Mouse (Mus musculus): ENCODE results near the gene Sv2c. TPM values are rescaled to one million over a fixed set of nuclear protein-coding genes. Genes with fewer than 3 reads are reported as not detected.
"Not testable (repeated sequence)": the region's sequence is repeated elsewhere in the genome, so short reads cannot be mapped to it uniquely, and the experiment has no call there.

Gene Sv2c
- polyA plus RNA-seq, 1 experiment from 2014 or later: 0.27 TPM

DNA sequence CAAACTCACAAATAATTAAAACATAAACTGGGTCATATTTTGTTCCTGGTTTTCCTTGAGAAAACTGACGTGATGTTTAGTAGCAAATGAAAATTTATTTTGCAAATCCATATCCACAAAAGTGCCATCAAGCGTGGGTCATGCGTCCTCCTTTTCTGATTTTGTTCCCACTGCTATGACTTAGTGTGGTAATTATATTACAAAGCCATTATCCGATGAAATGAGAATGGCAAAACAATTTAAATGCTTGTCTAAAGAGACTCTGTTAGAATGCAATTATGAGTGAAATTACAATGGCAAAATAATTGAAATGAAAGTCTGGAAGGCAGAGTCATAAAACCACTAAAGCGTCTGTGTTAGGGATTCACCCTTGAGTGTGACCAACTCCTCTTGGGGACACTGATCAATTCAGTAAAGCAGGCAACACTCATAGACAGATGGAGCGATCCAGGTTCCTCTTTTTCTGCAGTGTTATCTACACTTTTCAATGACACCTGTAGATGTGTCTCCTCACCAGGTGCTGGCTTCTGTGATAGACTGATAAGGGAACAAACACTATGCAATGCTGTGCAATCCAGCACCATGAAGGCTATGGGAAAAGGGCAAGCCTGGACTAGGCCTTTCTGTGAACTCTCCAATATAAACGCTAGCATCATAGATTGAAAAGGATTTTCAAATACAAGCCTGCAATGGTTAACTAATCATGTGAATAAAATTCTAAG is 46.6 kb downstream of the Sv2c start:
- H3K27ac ChIP-seq (ENCODE audit: low read length): no peak overlapping the region
- no peak overlapping the region for H3K9ac ChIP-seq (replicated peaks; ENCODE audit: low read depth)
- TF ChIP-seq CTCF (IDR thresholded peaks at IDR 0.05): no peak
- TF ChIP-seq EP300 (IDR thresholded peaks at IDR 0.05): no peak
- no peaks in the 10 kb centered on the region for H3K27me3 ChIP-seq (replicated peaks; ENCODE audit: insufficient read depth, low read length)
- no peak overlapping the region for H3K4me2 ChIP-seq (replicated peaks; ENCODE audit: low read depth, low read length)
- H3K4me3 ChIP-seq (ENCODE audit: low read depth, low read length): no peak overlapping the region
- H3K36me3 ChIP-seq (ENCODE audit: insufficient read depth, low read length): no peaks in the 10 kb centered on the region
- no peak for DNase-seq (ENCODE audit: low spot score)
- no peaks in the 10 kb centered on the region for H3K9me3 ChIP-seq (ENCODE audit: low read length)
- no peaks in the 10 kb centered on the region for H3K4me1 ChIP-seq (ENCODE audit: insufficient read depth, low read depth, low read length)
- ATAC-seq: no peak
- 70% methylated on average over 7 of the region's 7 CpGs for WGBS

DNA sequence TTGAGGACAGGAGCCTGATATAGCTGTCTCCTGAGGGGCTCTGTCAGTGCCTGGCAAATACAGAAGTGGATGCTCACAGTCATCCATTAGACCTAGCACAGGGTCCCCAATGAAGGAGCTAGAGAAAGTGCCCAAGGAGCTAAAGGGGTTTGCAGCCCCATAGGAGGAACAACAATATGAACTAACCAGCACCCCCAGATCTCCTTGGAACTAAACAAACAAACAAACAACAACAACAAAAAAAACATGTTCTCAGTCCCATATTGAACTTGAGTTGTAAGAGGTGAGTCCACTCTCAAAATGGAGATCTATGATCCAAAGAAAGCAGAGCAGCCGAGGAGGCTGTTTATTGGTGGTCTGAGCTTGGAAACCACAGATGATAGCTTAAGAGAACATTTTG is 50.6 kb downstream of the Sv2c start, which contains the start of gene Gm17190:
Gene Gm17190, plus strand, starts transcription at position 301 of the 400 bp plus-strand sequence.
- not testable (repeated sequence) for H3K9ac ChIP-seq (replicated peaks; ENCODE audit: low read depth); H3K4me2 ChIP-seq (replicated peaks; ENCODE audit: low read depth, low read length); H3K4me1 ChIP-seq (ENCODE audit: insufficient read depth, low read depth, low read length); DNase-seq (ENCODE audit: low spot score); H3K36me3 ChIP-seq (ENCODE audit: insufficient read depth, low read length); H3K27me3 ChIP-seq (replicated peaks; ENCODE audit: insufficient read depth, low read length); H3K4me3 ChIP-seq (ENCODE audit: low read depth, low read length); H3K27ac ChIP-seq (ENCODE audit: low read length); H3K9me3 ChIP-seq (ENCODE audit: low read length); ATAC-seq
- WGBS: 84% methylated on average over 1 of the region's 1 CpGs

GRCm38 (mm10) chr13:96081276-96081675 is 51.1 kb downstream of the Sv2c start, which contains the start of gene Gm20075:
TSS of gene Gm20075 (minus strand) at chr13:96081376.
- not testable (repeated sequence) for ATAC-seq; H3K4me1 ChIP-seq (ENCODE audit: insufficient read depth, low read depth, low read length)
- WGBS: 79% methylated on average over 3 of the region's 3 CpGs

GRCm38 (mm10) chr13:96073555-96073954 is 58.8 kb downstream of the Sv2c start:
- Histone ChIP-seq H3K4me1 (ENCODE audit: insufficient read depth, low read depth, low read length) (no peaks in the 10 kb centered on the region), H3K4me3 (ENCODE audit: low read depth, low read length) (no peak overlapping the region), H3K36me3 (ENCODE audit: insufficient read depth, low read length) (no peaks in the 10 kb centered on the region), H3K9ac (replicated peaks; ENCODE audit: low read depth) (no peak overlapping the region), H3K4me2 (replicated peaks; ENCODE audit: low read depth, low read length) (no peak overlapping the region), H3K27me3 (replicated peaks; ENCODE audit: insufficient read depth, low read length) (no peaks in the 10 kb centered on the region), H3K9me3 (ENCODE audit: low read length) (no peaks in the 10 kb centered on the region), H3K27ac (ENCODE audit: low read length) (no peak overlapping the region)
- TF ChIP-seq CTCF (IDR thresholded peaks at IDR 0.05) (no peak), EP300 (IDR thresholded peaks at IDR 0.05) (no peak)
- DNase-seq (ENCODE audit: low spot score) (no peak), ATAC-seq (no peak)
- 38% methylated on average over 8 of the region's 8 CpGs for WGBS

More at GRCm38 (mm10) chr13:96081276-96081675, 51.1 kb downstream of the Sv2c start, which contains the start of gene Gm20075:
- not testable (repeated sequence) for H3K9me3 ChIP-seq (ENCODE audit: low read length); H3K27me3 ChIP-seq (replicated peaks; ENCODE audit: insufficient read depth, low read length); H3K4me2 ChIP-seq (replicated peaks; ENCODE audit: low read depth, low read length); H3K27ac ChIP-seq (ENCODE audit: low read length); H3K9ac ChIP-seq (replicated peaks; ENCODE audit: low read depth); H3K36me3 ChIP-seq (ENCODE audit: insufficient read depth, low read length); DNase-seq (ENCODE audit: low spot score); H3K4me3 ChIP-seq (ENCODE audit: low read depth, low read length)

DNA sequence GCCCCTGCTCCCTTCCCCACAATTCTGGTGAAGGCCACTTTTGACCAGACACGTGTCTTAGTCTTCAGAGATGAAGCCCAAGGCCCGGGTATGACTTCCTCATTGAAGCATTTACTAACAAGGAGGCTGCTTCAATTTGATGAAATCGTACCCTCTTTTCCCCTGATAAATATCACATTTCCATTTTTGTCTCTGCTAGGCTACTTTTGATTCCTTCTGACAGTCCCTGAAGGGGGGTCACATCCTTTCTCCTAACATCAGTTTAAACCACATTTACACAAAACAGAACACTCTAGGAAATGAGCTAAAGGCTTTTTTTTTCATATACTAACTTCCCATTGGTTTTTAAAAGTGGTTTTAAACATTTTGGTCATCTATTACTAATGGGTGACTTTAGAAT is 79.6 kb downstream of the Sv2c start:
- H3K9ac ChIP-seq (replicated peaks; ENCODE audit: low read depth): no peak overlapping the region
- no peak overlapping the region for H3K4me2 ChIP-seq (replicated peaks; ENCODE audit: low read depth, low read length)
- H3K4me3 ChIP-seq (ENCODE audit: low read depth, low read length): no peak overlapping the region
- no peaks in the 10 kb centered on the region for H3K36me3 ChIP-seq (ENCODE audit: insufficient read depth, low read length)
- H3K4me1 ChIP-seq (ENCODE audit: insufficient read depth, low read depth, low read length): no peaks in the 10 kb centered on the region
- 76% methylated on average over 3 of the region's 3 CpGs for WGBS
- no peaks in the 10 kb centered on the region for H3K9me3 ChIP-seq (ENCODE audit: low read length)
- no peak for ATAC-seq
- DNase-seq (ENCODE audit: low spot score): no peak
- TF ChIP-seq CTCF (IDR thresholded peaks at IDR 0.05): no peak
- no peak for TF ChIP-seq EP300 (IDR thresholded peaks at IDR 0.05)
- H3K27ac ChIP-seq (ENCODE audit: low read length): no peak overlapping the region
- no peaks in the 10 kb centered on the region for H3K27me3 ChIP-seq (replicated peaks; ENCODE audit: insufficient read depth, low read length)

GRCm38 (mm10) chr13:96045396-96045795 is 87.0 kb downstream of the Sv2c start:
- no peak for ATAC-seq
- no peak overlapping the region for H3K4me3 ChIP-seq (ENCODE audit: low read depth, low read length)
- H3K4me1 ChIP-seq (ENCODE audit: insufficient read depth, low read depth, low read length): no peaks in the 10 kb centered on the region
- no peaks in the 10 kb centered on the region for H3K27me3 ChIP-seq (replicated peaks; ENCODE audit: insufficient read depth, low read length)
- H3K9me3 ChIP-seq (ENCODE audit: low read length): no peaks in the 10 kb centered on the region
- DNase-seq (ENCODE audit: low spot score): no peak
- 51% methylated on average over 5 of the region's 5 CpGs for WGBS
- no peak overlapping the region for H3K9ac ChIP-seq (replicated peaks; ENCODE audit: low read depth)
- H3K27ac ChIP-seq (ENCODE audit: low read length): no peak overlapping the region
- no peaks in the 10 kb centered on the region for H3K36me3 ChIP-seq (ENCODE audit: insufficient read depth, low read length)
- no peak for TF ChIP-seq EP300 (IDR thresholded peaks at IDR 0.05)
- TF ChIP-seq CTCF (IDR thresholded peaks at IDR 0.05): no peak
- H3K4me2 ChIP-seq (replicated peaks; ENCODE audit: low read depth, low read length): no peak overlapping the region

Measured in lung, postnatal 0 days (tissue).